Comparison of ENCODE assay signal across 9 mouse cellular contexts in the genomic region with DNA sequence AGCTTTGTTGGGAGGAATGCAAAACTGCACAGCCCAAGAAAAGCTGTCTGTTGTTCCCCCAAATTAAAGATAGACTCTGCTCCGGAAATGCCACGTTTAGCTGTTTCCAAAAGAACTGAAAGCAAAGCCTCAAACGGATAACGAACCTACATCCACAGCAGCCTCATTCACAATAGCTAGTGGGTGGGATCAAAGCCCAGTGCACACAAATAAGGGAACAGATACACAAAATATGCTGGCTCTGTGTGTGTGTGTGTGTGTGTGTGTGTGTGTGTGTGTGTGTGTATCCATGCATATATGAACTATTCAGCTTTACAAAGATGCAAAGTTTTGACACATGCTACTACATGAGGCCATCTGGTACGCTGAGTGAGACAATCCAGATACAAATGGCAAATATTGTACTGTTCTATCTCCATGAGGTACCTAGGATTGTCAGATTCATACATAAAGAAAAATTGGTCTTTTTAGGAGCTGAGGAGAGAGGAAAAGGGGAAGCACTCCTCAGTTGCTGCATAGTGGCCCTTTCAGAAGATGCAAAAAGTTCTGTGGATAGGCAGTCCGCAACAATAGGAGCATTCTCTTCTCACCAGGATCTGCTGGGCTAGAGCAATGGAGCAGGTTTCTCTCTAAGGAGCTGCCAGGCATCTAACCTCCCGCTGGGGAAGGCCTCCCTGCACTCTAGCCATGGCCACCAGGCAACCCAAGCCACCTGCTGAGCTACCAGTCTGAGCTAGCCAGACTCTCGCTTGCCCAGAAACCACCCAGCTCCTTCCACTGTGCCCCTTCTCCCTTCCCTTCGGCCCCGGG. TPM values are rescaled to one million over a fixed set of nuclear protein-coding genes. Genes with fewer than 3 reads are reported as not detected.
DNase-seq lines count a peak whose midpoint lies in the region; ATAC-seq and TF ChIP-seq lines count a peak whose summit lies in the region.
"Had no signal": no experiment of that assay in that cellular context is flagged by ENCODE, and none has a peak within 500 bp of the region (broad histone marks: within the 10 kb centered on the region; RNA-seq: fewer than 3 reads in every experiment).

No protein-coding gene starts in this region.

- no peak overlapping the region for H3K27ac ChIP-seq in kidney, embryonic 14.5 days (ENCODE audit: low read depth, low read length)
- H3K27ac ChIP-seq in forebrain, embryonic 12.5 days: no peak overlapping the region
- H3K27ac ChIP-seq in limb, embryonic 11.5 days (replicated peaks; ENCODE audit: low read depth, low read length): no peak overlapping the region
- no peak overlapping the region for H3K27ac ChIP-seq in liver, postnatal 0 days (ENCODE audit: low read depth)
- no peak overlapping the region for H3K27ac ChIP-seq in thymus, adult 2 months (ENCODE audit: control insufficient read depth, insufficient read depth, low read length)

- ATAC-seq in kidney, embryonic 14.5 days (ENCODE audit: low FRiP score, low TSS enrichment): 0 out of 2 replicates have a peak, but pooled peaks have one; percentile 43
- 0 out of 2 replicates have a peak, but pooled peaks have one; percentile 41 for ATAC-seq in forebrain, embryonic 12.5 days (ENCODE audit: low FRiP score)
- no peak for ATAC-seq in limb, embryonic 11.5 days (ENCODE audit: insufficient number of reproducible peaks, low FRiP score, low TSS enrichment, low read depth)
- ATAC-seq in liver, postnatal 0 days: no peak
- ATAC-seq: lung, postnatal 0 days had no signal

- H3K9ac ChIP-seq in kidney, embryonic 14.5 days (ENCODE audit: low read depth, low read length): no peak overlapping the region
- no peak overlapping the region for H3K9ac ChIP-seq in forebrain, embryonic 12.5 days
- no peak overlapping the region for H3K9ac ChIP-seq in limb, embryonic 11.5 days (ENCODE audit: low read length)
- no peak overlapping the region for H3K9ac ChIP-seq in liver, postnatal 0 days (replicated peaks)

- 50% methylated on average over 10 of the region's 10 CpGs for WGBS in kidney, embryonic 14.5 days
- 14% methylated on average over 10 of the region's 10 CpGs for WGBS in forebrain, embryonic 12.5 days
- WGBS in limb, embryonic 11.5 days: 36% methylated on average over 10 of the region's 10 CpGs
- WGBS in liver, postnatal 0 days (ENCODE audit: insufficient replicate concordance): 42% methylated on average over 10 of the region's 10 CpGs
- 56% methylated on average over 10 of the region's 10 CpGs for WGBS in thymus, adult 2 months

- no peaks in the 10 kb centered on the region for H3K27me3 ChIP-seq in kidney, embryonic 14.5 days (ENCODE audit: control insufficient read depth, insufficient read depth, low read length)
- H3K27me3 ChIP-seq in forebrain, embryonic 12.5 days: 0 out of 2 replicates have a peak, but pooled peaks cover 4% of the 10 kb centered on the region
- no peaks in the 10 kb centered on the region for H3K27me3 ChIP-seq in limb, embryonic 11.5 days (ENCODE audit: control insufficient read depth, insufficient read depth, low read length)
- no peaks in the 10 kb centered on the region for H3K27me3 ChIP-seq in liver, postnatal 0 days (ENCODE audit: insufficient read depth, low read length)
- H3K27me3 ChIP-seq in thymus, adult 2 months (ENCODE audit: control insufficient read depth, insufficient read depth, low read length): no peaks in the 10 kb centered on the region

- TF ChIP-seq EP300 in liver, postnatal 0 days (IDR thresholded peaks at IDR 0.05; ENCODE audit: low read depth): no peak

- no peak for TF ChIP-seq POLR2A in thymus, adult 2 months (IDR thresholded peaks at IDR 0.05; ENCODE audit: control insufficient read depth, extremely low read depth, insufficient read depth, low read length, poor library complexity)

- no peaks in the 10 kb centered on the region for H3K9me3 ChIP-seq in kidney, embryonic 14.5 days (ENCODE audit: control insufficient read depth, low read length)
- no peaks in the 10 kb centered on the region for H3K9me3 ChIP-seq in forebrain, embryonic 12.5 days
- H3K9me3 ChIP-seq in limb, embryonic 11.5 days (ENCODE audit: control insufficient read depth, low read length): no peaks in the 10 kb centered on the region; the same call in 1 of the 2 replicates
- no peaks in the 10 kb centered on the region for H3K9me3 ChIP-seq in liver, postnatal 0 days (ENCODE audit: low read length)

- H3K36me3 ChIP-seq in kidney, embryonic 14.5 days (ENCODE audit: control insufficient read depth, insufficient read depth, low read length): no peaks in the 10 kb centered on the region
- H3K36me3 ChIP-seq in forebrain, embryonic 12.5 days (replicated peaks): no peaks in the 10 kb centered on the region
- no peaks in the 10 kb centered on the region for H3K36me3 ChIP-seq in limb, embryonic 11.5 days (ENCODE audit: control insufficient read depth, insufficient read depth, low read length)
- no peaks in the 10 kb centered on the region for H3K36me3 ChIP-seq in liver, postnatal 0 days (replicated peaks; ENCODE audit: insufficient read depth, low read length)
- H3K36me3 ChIP-seq in thymus, adult 2 months (ENCODE audit: control insufficient read depth, insufficient read depth, low read length): no peaks in the 10 kb centered on the region

- DNase-seq in kidney, postnatal 25 days: no peak
- no peak for DNase-seq in limb, embryonic 11.5 days (ENCODE audit: low spot score)
- DNase-seq in retina, embryonic 14.5 days (ENCODE audit: low spot score): peak; percentile 52
- no peak for DNase-seq in liver, postnatal 0 days
- DNase-seq in thymus, adult 2 months: no peak
- no peak for DNase-seq in spleen, postnatal 10 days (ENCODE audit: low spot score in 2 of 2)

- no peak overlapping the region for H3K4me2 ChIP-seq in kidney, embryonic 14.5 days (replicated peaks; ENCODE audit: low read depth, low read length)
- peak overlapping the region; percentile 34 for H3K4me2 ChIP-seq in forebrain, embryonic 12.5 days
- 0 out of 2 replicates have a peak overlapping the region, but pooled peaks have one; percentile 10 for H3K4me2 ChIP-seq in limb, embryonic 11.5 days (ENCODE audit: low read depth, severe bottlenecking)
- no peak overlapping the region for H3K4me2 ChIP-seq in liver, postnatal 0 days (ENCODE audit: low read depth, low read length)

- no peaks in the 10 kb centered on the region for H3K4me1 ChIP-seq in kidney, embryonic 14.5 days (ENCODE audit: control insufficient read depth, insufficient read depth, low read length)
- H3K4me1 ChIP-seq in forebrain, embryonic 12.5 days: peaks cover 13% of the 10 kb centered on the region
- no peaks in the 10 kb centered on the region for H3K4me1 ChIP-seq in limb, embryonic 11.5 days (ENCODE audit: control insufficient read depth, insufficient read depth, low read length)
- peaks cover 5% of the 10 kb centered on the region; the same call in 1 of the 2 replicates for H3K4me1 ChIP-seq in liver, postnatal 0 days (ENCODE audit: insufficient read depth)
- peaks cover 6% of the 10 kb centered on the region; the same call in 1 of the 2 replicates for H3K4me1 ChIP-seq in thymus, adult 2 months (replicated peaks; ENCODE audit: control insufficient read depth, insufficient read depth, low read length)

- H3K4me3 ChIP-seq in kidney, embryonic 14.5 days (ENCODE audit: low read length): no peak overlapping the region
- H3K4me3 ChIP-seq in forebrain, embryonic 12.5 days (replicated peaks): no peak overlapping the region
- no peak overlapping the region for H3K4me3 ChIP-seq in limb, embryonic 11.5 days (ENCODE audit: low read depth, low read length)
- no peak overlapping the region for H3K4me3 ChIP-seq in liver, postnatal 0 days (ENCODE audit: low read depth, low read length)
- no peak overlapping the region for H3K4me3 ChIP-seq in thymus, adult 2 months (ENCODE audit: control insufficient read depth, insufficient read depth, low read length)

- no peak for TF ChIP-seq CTCF in liver, postnatal 0 days (IDR thresholded peaks at IDR 0.05; ENCODE audit: low read depth)
- TF ChIP-seq CTCF in thymus, adult 2 months (IDR thresholded peaks at IDR 0.05; ENCODE audit: borderline replicate concordance, control insufficient read depth, extremely low read depth, insufficient read depth, low read length, poor library complexity): no peak

RNA-seq across cellular contexts. Expression of a gene that starts 40.5 kb away (rescaled TPM):
- polyA plus RNA-seq in kidney, embryonic 14.5 days (2014; fragmentation: Nextera tagmentation; extraction: Ambion mirVana): 22.8 and 28.9 TPM in 2 replicates
- 36.9 and 37.0 TPM in 2 replicates for polyA plus RNA-seq in forebrain, embryonic 12.5 days (2016; fragmentation: Nextera tagmentation; extraction: Ambion mirVana)
- polyA plus RNA-seq in limb, embryonic 11.5 days (2014; fragmentation: Nextera tagmentation; extraction: Ambion mirVana): 28.9 and 31.9 TPM in 2 replicates
- polyA plus RNA-seq in liver, postnatal 0 days (2015; fragmentation: Nextera tagmentation; extraction: Ambion mirVana): 17.1 and 18.6 TPM in 2 replicates
- polyA plus RNA-seq in thymus, adult 2 months (2012; rRNA removed): 11.2 and 12.6 TPM in 2 replicates

Comparison
In these comparisons a context has a peak if more than half of its experiments do, and no peak if none do; other contexts are left out.
1. ATAC-seq: peak in kidney, embryonic 14.5 days (single experiment) and forebrain, embryonic 12.5 days (single experiment); none in limb, embryonic 11.5 days (single experiment) and liver, postnatal 0 days (single experiment).
2. H3K4me2 ChIP-seq: peak in forebrain, embryonic 12.5 days (single experiment) and limb, embryonic 11.5 days (single experiment); none in kidney, embryonic 14.5 days (single experiment) and liver, postnatal 0 days (single experiment).